Mouse (Mus musculus) bone marrow, adult 2 months (tissue): ENCODE data around the gene Ust.

ENCODE experiments used
- CTCF ChIP-seq: fragments of 200-500 bp; IDR thresholded peaks from 2 replicates; pipeline ENCODE4 v1.5.1; 2011; ENCODE audit warnings: low read length, control low read depth; ENCODE audit not compliant: control insufficient read depth, insufficient read depth
- POLR2A ChIP-seq: fragments of 200-500 bp; IDR thresholded peaks from 2 replicates; pipeline ENCODE4 v1.6.1; 2011; ENCODE audit warnings: low read depth, mild to moderate bottlenecking, control low read depth, low read length, borderline replicate concordance; ENCODE audit not compliant: control insufficient read depth

GRCm38 (mm10) chr10:8236780-8237571 is 281.6 kb downstream of the Ust start:
- TF ChIP-seq POLR2A (no peak), CTCF (no peak)
